Mouse (Mus musculus): Measurements from ENCODE around the gene Camkk2. TPM values are rescaled to one million over a fixed set of nuclear protein-coding genes. Genes with fewer than 3 reads are reported as not detected.

The Camkk2 gene
- polyA plus RNA-seq, 2 experiments, result 35.0 to 39.3 TPM

DNA sequence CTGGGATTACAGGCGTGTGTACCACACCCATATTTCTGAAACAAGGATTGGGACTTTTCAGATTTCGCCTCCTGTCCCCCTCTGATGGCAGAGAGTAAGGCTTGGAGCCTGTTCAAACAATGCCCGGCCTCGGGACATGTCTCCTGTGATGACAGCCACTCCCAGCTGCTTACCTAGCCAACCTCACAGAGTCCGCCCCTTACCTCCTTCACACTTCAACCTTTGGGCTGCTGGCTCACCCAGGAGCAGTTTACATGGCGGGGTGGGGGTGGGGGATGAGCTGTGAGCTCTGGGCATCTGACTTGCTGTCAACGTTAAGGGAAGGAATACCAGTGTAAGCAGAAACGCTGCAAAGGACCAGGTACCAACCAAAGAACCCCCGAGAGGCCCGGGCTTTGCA lies 48.4 kb downstream of the Camkk2 start:
- WGBS, result 74% methylated on average over 10 of the region's 10 CpGs
- H3K4me1 ChIP-seq (ENCODE audit: control insufficient read depth, insufficient read depth, low read length), result peaks cover 11% of the 10 kb centered on the region
- 0 out of 2 replicates have a peak, but pooled peaks cover 3% of the 10 kb centered on the region for H3K36me3 ChIP-seq (ENCODE audit: control insufficient read depth, insufficient read depth, low read length)
- no peak for TF ChIP-seq POLR2A (IDR thresholded peaks at IDR 0.05; ENCODE audit: borderline replicate concordance, extremely low read depth, insufficient read depth, insufficient read length)
- no peak overlapping the region for H3K4me2 ChIP-seq (replicated peaks; ENCODE audit: low read depth, low read length, severe bottlenecking)
- H3K27me3 ChIP-seq (ENCODE audit: control insufficient read depth, insufficient read depth, low read length), result no peaks in the 10 kb centered on the region
- no peak overlapping the region for H3K9ac ChIP-seq (ENCODE audit: low read depth, low read length, severe bottlenecking)
- no peak overlapping the region for H3K27ac ChIP-seq (replicated peaks; ENCODE audit: low read depth, low read length)
- ATAC-seq (ENCODE audit: low FRiP score, low read depth) (no peak), DNase-seq (ENCODE audit: low spot score) (no peak)
- no peak overlapping the region for H3K4me3 ChIP-seq (replicated peaks; ENCODE audit: low read length)
- no peaks in the 10 kb centered on the region for H3K9me3 ChIP-seq (ENCODE audit: control insufficient read depth, low read length)

DNA sequence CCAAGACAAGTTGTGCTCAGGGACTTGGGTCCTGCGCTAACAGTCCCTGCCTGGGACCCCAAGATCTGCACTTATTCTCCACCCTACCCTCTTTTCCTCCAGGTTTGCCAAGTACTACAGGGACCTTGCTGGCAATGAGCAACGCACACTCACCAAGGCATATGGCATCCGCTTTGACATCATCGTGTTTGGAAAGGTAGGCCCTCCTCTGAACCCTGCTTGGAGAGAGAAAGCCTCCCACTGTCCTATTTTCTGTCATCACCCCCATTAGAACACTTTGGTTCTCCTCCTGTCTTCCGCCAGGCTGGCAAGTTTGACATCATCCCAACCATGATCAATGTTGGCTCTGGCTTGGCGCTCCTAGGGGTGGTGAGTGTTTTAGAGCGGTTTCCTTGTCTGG lies 52.1 kb downstream of the Camkk2 start:
- no peak for DNase-seq (ENCODE audit: low spot score)
- no peak for TF ChIP-seq POLR2A (IDR thresholded peaks at IDR 0.05; ENCODE audit: borderline replicate concordance, extremely low read depth, insufficient read depth, insufficient read length)
- Histone ChIP-seq H3K9me3 (ENCODE audit: control insufficient read depth, low read length) (no peaks in the 10 kb centered on the region), H3K4me1 (ENCODE audit: control insufficient read depth, insufficient read depth, low read length) (peaks cover 4% of the 10 kb centered on the region), H3K27ac (replicated peaks; ENCODE audit: low read depth, low read length) (no peak overlapping the region), H3K9ac (ENCODE audit: low read depth, low read length, severe bottlenecking) (no peak overlapping the region), H3K4me3 (replicated peaks; ENCODE audit: low read length) (no peak overlapping the region), H3K4me2 (replicated peaks; ENCODE audit: low read depth, low read length, severe bottlenecking) (no peak overlapping the region), H3K36me3 (ENCODE audit: control insufficient read depth, insufficient read depth, low read length) (peaks cover 3% of the 10 kb centered on the region; the same call in 1 of the 2 replicates), H3K27me3 (ENCODE audit: control insufficient read depth, insufficient read depth, low read length) (no peaks in the 10 kb centered on the region)
- ATAC-seq (ENCODE audit: low FRiP score, low read depth), result no peak
- 92% methylated on average over 7 of the region's 7 CpGs for WGBS

GRCm38 (mm10) chr5:122726595-122726994 lies 52.6 kb downstream of the Camkk2 start:
- Histone ChIP-seq H3K27me3 (ENCODE audit: control insufficient read depth, insufficient read depth, low read length) (no peaks in the 10 kb centered on the region), H3K4me3 (replicated peaks; ENCODE audit: low read length) (no peak overlapping the region), H3K4me1 (ENCODE audit: control insufficient read depth, insufficient read depth, low read length) (peaks cover 3% of the 10 kb centered on the region), H3K9ac (ENCODE audit: low read depth, low read length, severe bottlenecking) (no peak overlapping the region), H3K27ac (replicated peaks; ENCODE audit: low read depth, low read length) (no peak overlapping the region), H3K4me2 (replicated peaks; ENCODE audit: low read depth, low read length, severe bottlenecking) (no peak overlapping the region), H3K9me3 (ENCODE audit: control insufficient read depth, low read length) (no peaks in the 10 kb centered on the region), H3K36me3 (ENCODE audit: control insufficient read depth, insufficient read depth, low read length) (peaks cover 3% of the 10 kb centered on the region; the same call in 1 of the 2 replicates)
- 76% methylated on average over 5 of the region's 5 CpGs for WGBS
- TF ChIP-seq POLR2A (IDR thresholded peaks at IDR 0.05; ENCODE audit: borderline replicate concordance, extremely low read depth, insufficient read depth, insufficient read length), result no peak
- no peak for DNase-seq (ENCODE audit: low spot score)
- no peak for ATAC-seq (ENCODE audit: low FRiP score, low read depth)

- H3K4me1 ChIP-seq (ENCODE audit: control insufficient read depth, insufficient read depth, low read length), result no peaks in the 10 kb centered on the region; the same call in 1 of the 2 replicates
- no peak for TF ChIP-seq POLR2A (IDR thresholded peaks at IDR 0.05; ENCODE audit: borderline replicate concordance, extremely low read depth, insufficient read depth, insufficient read length)
- H3K36me3 ChIP-seq (ENCODE audit: control insufficient read depth, insufficient read depth, low read length), result peaks cover 3% of the 10 kb centered on the region; the same call in 1 of the 2 replicates
- H3K4me3 ChIP-seq (replicated peaks; ENCODE audit: low read length), result no peak overlapping the region
- no peaks in the 10 kb centered on the region for H3K27me3 ChIP-seq (ENCODE audit: control insufficient read depth, insufficient read depth, low read length)
- ATAC-seq (ENCODE audit: low FRiP score, low read depth), result peak; percentile 66; the same call in 1 of the 2 replicates
- no peak overlapping the region for H3K4me2 ChIP-seq (replicated peaks; ENCODE audit: low read depth, low read length, severe bottlenecking)
- no peak overlapping the region for H3K27ac ChIP-seq (replicated peaks; ENCODE audit: low read depth, low read length)
- WGBS, result 19% methylated on average over 7 of the region's 7 CpGs
- no peak overlapping the region for H3K9ac ChIP-seq (ENCODE audit: low read depth, low read length, severe bottlenecking)
- H3K9me3 ChIP-seq (ENCODE audit: control insufficient read depth, low read length), result no peaks in the 10 kb centered on the region
- peak; percentile 91 for DNase-seq (ENCODE audit: low spot score)
Measured at GRCm38 (mm10) chr5:122726068-122726467, 53.1 kb downstream of the Camkk2 start.

GRCm38 (mm10) chr5:122725453-122725852 lies 53.8 kb downstream of the Camkk2 start:
- H3K4me1 ChIP-seq (ENCODE audit: control insufficient read depth, insufficient read depth, low read length), result no peaks in the 10 kb centered on the region; the same call in 1 of the 2 replicates
- H3K36me3 ChIP-seq (ENCODE audit: control insufficient read depth, insufficient read depth, low read length), result peaks cover 3% of the 10 kb centered on the region; the same call in 1 of the 2 replicates
- 86% methylated on average over 13 of the region's 13 CpGs for WGBS
- no peaks in the 10 kb centered on the region for H3K27me3 ChIP-seq (ENCODE audit: control insufficient read depth, insufficient read depth, low read length)
- no peak overlapping the region for H3K9ac ChIP-seq (ENCODE audit: low read depth, low read length, severe bottlenecking)
- H3K4me2 ChIP-seq (replicated peaks; ENCODE audit: low read depth, low read length, severe bottlenecking), result no peak overlapping the region
- ATAC-seq (ENCODE audit: low FRiP score, low read depth) (no peak), DNase-seq (ENCODE audit: low spot score) (no peak)
- TF ChIP-seq POLR2A (IDR thresholded peaks at IDR 0.05; ENCODE audit: borderline replicate concordance, extremely low read depth, insufficient read depth, insufficient read length), result no peak
- no peaks in the 10 kb centered on the region for H3K9me3 ChIP-seq (ENCODE audit: control insufficient read depth, low read length)
- H3K4me3 ChIP-seq (replicated peaks; ENCODE audit: low read length), result no peak overlapping the region
- no peak overlapping the region for H3K27ac ChIP-seq (replicated peaks; ENCODE audit: low read depth, low read length)
